Mouse (Mus musculus) stomach, adult 2 months (tissue): ENCODE measurements around the gene Rpl29. TPM values are rescaled to one million over a fixed set of nuclear protein-coding genes. Genes with fewer than 3 reads are reported as not detected.

Experiments
- polyA plus RNA-seq: library from polyadenylated mRNA; depleted of rRNA; stranded (reverse); fragments of >200 nt; gene quantifications from 2 replicates; pipeline ENCODE4 v1.2.3, GENCODE M21; 2012; rRNA removed

Gene Rpl29
- 172 and 188 TPM in 2 replicates for polyA plus RNA-seq

DNA sequence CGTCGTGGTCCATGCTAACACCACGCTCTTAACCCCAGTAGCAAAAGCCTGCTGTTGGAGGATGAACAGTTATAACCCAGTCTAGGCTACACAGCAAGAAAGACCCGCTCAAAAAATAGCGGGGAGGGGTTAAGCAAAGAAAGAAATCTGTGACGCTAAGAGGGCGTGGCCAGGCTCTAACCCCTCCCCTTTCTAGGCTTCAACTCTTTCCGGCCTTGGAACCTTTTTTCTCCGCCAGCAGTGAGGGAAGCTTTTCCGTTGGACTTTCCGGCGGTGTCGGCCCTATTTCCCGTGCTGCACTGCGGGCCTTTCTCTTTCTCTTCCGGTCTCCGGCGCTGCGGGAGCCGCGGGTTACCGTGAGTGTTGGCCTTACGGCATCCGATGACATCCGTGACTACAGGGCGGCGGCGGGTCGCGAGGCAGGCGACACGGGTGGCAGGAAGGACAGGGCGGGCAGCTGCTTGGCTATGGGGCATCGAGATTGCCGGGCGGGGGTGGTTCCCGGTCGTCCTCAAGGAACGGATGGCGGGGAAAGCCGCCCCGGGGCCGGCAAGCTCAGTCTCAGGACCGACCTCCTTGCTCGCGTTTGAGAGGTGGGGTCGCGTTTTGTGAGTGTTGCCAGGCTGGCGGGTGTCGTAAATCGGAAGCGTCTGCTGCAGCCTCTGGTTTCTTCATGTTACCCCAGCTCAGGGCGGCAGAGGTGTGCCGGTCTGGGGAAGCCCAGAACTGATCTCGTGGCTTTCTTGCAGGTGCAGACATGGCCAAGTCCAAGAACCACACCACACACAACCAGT, at the start of gene Rpl29:
TSS of gene Rpl29 (plus strand) at position 234 of the 794 bp plus-strand sequence.

DNA sequence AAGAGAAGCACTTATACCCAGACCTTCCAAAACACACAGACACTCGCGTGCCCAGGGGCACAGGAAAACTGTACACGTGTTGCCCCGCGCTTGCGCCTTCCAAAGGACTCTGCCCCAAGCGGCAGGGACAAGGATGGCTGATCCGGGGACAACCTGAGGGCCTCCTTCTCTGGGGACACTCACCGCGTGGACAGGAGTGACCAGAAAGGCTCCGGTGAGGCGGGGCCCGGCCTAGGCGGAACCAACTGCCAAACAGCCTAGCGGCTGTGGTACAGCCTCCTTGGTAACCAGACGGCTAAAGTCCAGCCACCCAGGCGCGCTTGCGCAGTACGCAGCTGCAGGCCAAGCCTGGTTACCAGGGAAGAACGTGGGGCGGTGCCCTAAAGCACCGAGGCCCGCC, 18.1 kb downstream of the Rpl29 start, which contains the start of the genes Abhd14b and Abhd14a:
TSS of gene Abhd14b (plus strand) at position 112 of the 400 bp plus-strand sequence.
TSS of gene Abhd14a (minus strand) at position 331 of the 400 bp plus-strand sequence.

DNA sequence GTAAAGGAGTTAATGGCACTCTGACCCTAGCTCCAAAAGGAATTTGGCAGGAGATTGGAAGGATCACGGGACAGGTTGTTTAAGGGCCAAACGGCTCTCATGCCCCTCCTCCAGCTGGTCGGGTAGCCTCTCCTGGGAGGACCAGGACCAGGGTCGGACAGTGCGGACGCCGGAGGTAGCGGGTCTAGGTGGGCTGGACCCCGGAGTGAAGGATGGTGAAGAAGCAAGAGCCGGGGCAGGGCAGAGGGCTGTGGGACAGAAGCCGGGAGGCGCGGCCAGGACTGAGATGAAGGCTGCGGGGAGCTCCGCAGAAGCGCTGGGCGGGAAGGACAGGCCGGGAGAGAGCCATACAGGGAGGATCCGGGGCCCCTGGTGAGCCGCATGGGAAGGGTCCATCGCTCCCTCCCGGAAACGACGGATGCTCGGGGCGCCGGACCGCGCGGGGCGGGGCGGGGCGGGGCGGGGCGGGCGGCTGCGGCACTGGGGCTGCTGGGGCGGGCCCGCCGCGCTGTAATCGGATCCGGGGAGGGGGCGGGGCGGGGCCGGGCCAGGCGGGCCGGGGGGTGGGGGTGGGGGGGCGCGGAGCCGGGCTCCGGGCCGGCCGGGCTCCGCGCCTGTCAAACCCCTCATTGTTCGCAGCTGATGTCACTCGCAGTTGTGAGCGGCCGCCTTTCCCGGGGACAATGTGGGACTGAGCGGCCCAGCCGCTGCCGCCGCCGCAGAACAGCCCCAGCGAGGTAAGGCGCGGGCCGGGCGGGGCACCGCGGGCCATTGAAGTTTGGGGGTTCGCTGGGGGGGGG, 24.2 kb downstream of the Rpl29 start, which contains the start of gene Pcbp4:
TSS of gene Pcbp4 (plus strand) at position 21 of the 800 bp plus-strand sequence.

DNA sequence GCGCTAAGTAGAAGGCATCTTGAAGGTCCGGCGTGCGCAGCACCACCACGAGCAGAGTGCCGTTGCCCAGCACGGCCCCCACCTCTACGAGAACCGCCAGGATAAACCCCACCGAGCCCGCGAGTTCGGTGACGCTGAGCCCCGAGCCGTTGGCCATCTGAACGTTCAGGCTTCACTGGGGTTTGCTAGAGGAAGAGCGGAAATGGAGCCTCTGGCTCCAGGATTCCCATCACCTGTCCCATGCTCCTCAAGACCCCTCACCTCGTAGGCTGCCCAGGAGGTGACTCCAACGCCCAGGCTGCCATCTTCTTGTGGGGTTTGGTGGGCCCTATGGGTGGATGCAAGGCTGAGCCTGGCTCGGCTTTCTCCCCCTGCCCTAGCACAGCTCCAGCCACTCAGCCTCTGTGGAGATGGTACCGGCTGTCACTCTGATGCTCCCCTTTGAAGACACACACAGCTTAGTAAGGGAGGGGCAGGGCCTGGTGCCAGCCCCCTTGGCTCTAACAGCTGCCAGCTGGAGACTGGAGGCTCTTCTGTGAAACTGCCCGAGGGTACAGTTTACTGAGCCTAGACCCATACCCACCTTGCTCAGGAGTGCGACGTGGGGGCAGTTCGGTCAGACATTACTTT, 36.4 kb downstream of the Rpl29 start, which contains the start of gene Gpr62:
TSS of gene Gpr62 (minus strand) at position 368 of the 630 bp plus-strand sequence.

DNA sequence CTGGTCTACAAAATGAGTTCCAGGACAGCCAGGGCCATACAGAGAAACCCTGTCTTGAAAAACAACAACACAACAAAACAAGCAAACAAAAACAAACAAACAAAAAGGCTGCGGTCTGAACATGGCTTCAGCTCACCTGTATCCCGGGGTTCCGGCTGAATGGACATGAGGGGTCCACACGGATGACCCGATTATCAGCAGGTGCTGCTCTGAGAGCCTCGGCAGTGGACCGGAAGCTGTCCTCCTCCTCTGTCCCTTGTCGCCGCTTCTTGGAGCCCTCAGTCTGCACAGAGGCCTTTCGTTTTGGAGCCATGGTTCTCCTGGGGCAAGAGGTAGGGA, 46.4 kb downstream of the Rpl29 start, which contains the start of gene Rrp9:
TSS of gene Rrp9 (plus strand) at position 301 of the 339 bp plus-strand sequence.

DNA sequence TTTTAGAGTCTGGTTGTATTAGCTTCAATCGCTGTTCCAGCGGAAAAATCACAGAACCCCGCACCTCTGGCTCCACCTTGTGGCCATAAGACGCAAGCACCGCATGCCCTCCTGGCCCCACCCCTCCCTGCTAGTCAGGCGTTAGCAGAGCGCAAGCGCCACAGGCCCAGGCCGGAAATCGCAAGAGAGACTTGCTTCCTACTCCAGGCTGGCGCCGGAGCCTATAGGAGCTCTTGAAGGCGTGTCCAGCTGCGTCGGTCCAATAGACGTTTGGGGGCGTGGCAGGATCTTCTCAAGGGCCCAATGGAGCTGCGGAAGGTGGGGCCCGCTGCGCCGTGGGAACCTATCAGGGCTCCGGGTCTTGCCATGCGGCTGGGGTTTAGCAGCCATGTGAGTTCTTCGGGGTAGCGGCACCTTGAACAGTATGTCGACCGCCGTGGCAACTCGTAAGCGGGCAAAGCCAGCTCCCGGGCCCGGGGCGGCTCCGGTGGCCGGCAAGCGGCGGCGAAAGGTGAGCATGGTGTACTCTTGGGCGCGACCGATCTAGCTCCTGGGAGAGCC, 47.8 kb downstream of the Rpl29 start, which contains the start of gene Parp3:
TSS of gene Parp3 (minus strand) at position 26 of the 561 bp plus-strand sequence.

Other genes starting within 250 kb of the Rpl29 start
- 14.5 and 21.8 TPM in 2 replicates for gene Ppm1m, start 229.7 kb upstream of the Rpl29 start, polyA plus RNA-seq
- 19.4 and 22.7 TPM in 2 replicates for gene Twf2, start 226.3 kb upstream of the Rpl29 start, polyA plus RNA-seq
- 0.48 and 0.87 TPM in 2 replicates for gene Tlr9, start 206.9 kb upstream of the Rpl29 start, polyA plus RNA-seq
- gene Alas1, start 180.8 kb upstream of the Rpl29 start, polyA plus RNA-seq, result 82.5 and 83.4 TPM in 2 replicates
- 6.4 TPM in 2 replicates for gene Poc1a, start 148.4 kb upstream of the Rpl29 start, polyA plus RNA-seq
- 34.0 and 34.3 TPM in 2 replicates for gene Dusp7, start 60.8 kb upstream of the Rpl29 start, polyA plus RNA-seq
- 12.3 and 15.9 TPM in 2 replicates for gene Acy1, start 8.9 kb downstream of the Rpl29 start, polyA plus RNA-seq
- gene Abhd14b, start 18.0 kb downstream of the Rpl29 start, polyA plus RNA-seq, result 59.6 and 68.4 TPM in 2 replicates
- 11.9 and 16.1 TPM in 2 replicates for gene Abhd14a, start 18.2 kb downstream of the Rpl29 start, polyA plus RNA-seq
- gene Pcbp4, start 23.8 kb downstream of the Rpl29 start, polyA plus RNA-seq, result 37.0 and 40.1 TPM in 2 replicates
- gene Gpr62, start 36.5 kb downstream of the Rpl29 start, polyA plus RNA-seq, result 0.19 and 0.33 TPM in 2 replicates
- gene Rrp9, start 46.5 kb downstream of the Rpl29 start, polyA plus RNA-seq, result 14.1 and 17.0 TPM in 2 replicates
- 19.1 and 26.3 TPM in 2 replicates for gene Parp3, start 47.5 kb downstream of the Rpl29 start, polyA plus RNA-seq
- not detected in 2 replicates for gene Iqcf1, start 70.5 kb downstream of the Rpl29 start, polyA plus RNA-seq
- not detected in 2 replicates for gene Iqcf5, start 85.1 kb downstream of the Rpl29 start, polyA plus RNA-seq
- gene Iqcf3, start 132.2 kb downstream of the Rpl29 start, polyA plus RNA-seq, result not detected in 2 replicates
- gene Iqcf4, start 141.5 kb downstream of the Rpl29 start, polyA plus RNA-seq, result not detected in 2 replicates
- gene Iqcf6, start 197.1 kb downstream of the Rpl29 start, polyA plus RNA-seq, result not detected in 2 replicates
- not detected in 2 replicates for gene Grm2, start 226.6 kb downstream of the Rpl29 start, polyA plus RNA-seq